Mouse (Mus musculus) spleen, adult 2 months (tissue): Measurements from ENCODE around the gene Myo9b. TPM values are rescaled to one million over a fixed set of nuclear protein-coding genes. Genes with fewer than 3 reads are reported as not detected.

Experiments used
- DNase-seq, 2 experiments: peaks; one replicate each; pipeline versions ENCODE4 v3.0.0 to v3.0.0-alpha.2; 2012 to 2021; ENCODE audit warnings: low spot score in 2 of 2, low read depth in 1 of 2
- H3K27ac ChIP-seq: fragments of 200-500 bp; 2 replicates; pipeline ENCODE4 v1.5.1; 2012; ENCODE audit warnings: low read length, inconsistent platforms; ENCODE audit not compliant: insufficient read depth
- H3K27me3 ChIP-seq: fragments of 200-500 bp; 2 replicates; pipeline ENCODE4 v1.6.1; 2012; ENCODE audit warnings: mild to moderate bottlenecking, moderate library complexity, low read length, inconsistent platforms; ENCODE audit not compliant: control insufficient read depth, insufficient read depth
- H3K36me3 ChIP-seq: fragments of 200-500 bp; 2 replicates; pipeline ENCODE4 v1.6.1; 2012; ENCODE audit warnings: mild to moderate bottlenecking, low read length, inconsistent platforms; ENCODE audit not compliant: control insufficient read depth, insufficient read depth
- H3K4me1 ChIP-seq: fragments of 200-500 bp; 2 replicates; pipeline ENCODE4 v1.6.1; 2011; ENCODE audit warnings: inconsistent platforms; ENCODE audit not compliant: control insufficient read depth, insufficient read depth, insufficient read length
- H3K4me3 ChIP-seq: fragments of 200-500 bp; 2 replicates; pipeline ENCODE4 v1.5.1; 2011; ENCODE audit warnings: mild to moderate bottlenecking, inconsistent platforms; ENCODE audit not compliant: insufficient read depth, insufficient read length; ENCODE audit errors: extremely low read depth
- CTCF ChIP-seq: fragments of 200-500 bp; IDR thresholded peaks from 2 replicates; pipeline ENCODE4 v1.5.1; 2011; ENCODE audit warnings: mild to moderate bottlenecking, inconsistent platforms; ENCODE audit not compliant: insufficient read depth, insufficient read length, insufficient replicate concordance; ENCODE audit errors: extremely low read depth
- POLR2A ChIP-seq: fragments of 200-500 bp; IDR thresholded peaks from 2 replicates; pipeline ENCODE4 v1.6.1; 2011; ENCODE audit warnings: low read depth, low read length, inconsistent platforms
- WGBS: fragments of 180-500 bp; shearing (Covaris S2); methylation state at CpG from one replicate; pipeline ENCODE4 v1.1.7; 2018; 5-methylcytosine and 5-hydroxymethylcytosine counted together
- polyA plus RNA-seq: library from polyadenylated mRNA; depleted of rRNA; stranded (reverse); fragments of >200 nt; gene quantifications from 2 replicates; pipeline ENCODE4 v1.2.3, GENCODE M21; 2012

Myo9b gene
- polyA plus RNA-seq, 1 experiment: 47.6 TPM

DNA sequence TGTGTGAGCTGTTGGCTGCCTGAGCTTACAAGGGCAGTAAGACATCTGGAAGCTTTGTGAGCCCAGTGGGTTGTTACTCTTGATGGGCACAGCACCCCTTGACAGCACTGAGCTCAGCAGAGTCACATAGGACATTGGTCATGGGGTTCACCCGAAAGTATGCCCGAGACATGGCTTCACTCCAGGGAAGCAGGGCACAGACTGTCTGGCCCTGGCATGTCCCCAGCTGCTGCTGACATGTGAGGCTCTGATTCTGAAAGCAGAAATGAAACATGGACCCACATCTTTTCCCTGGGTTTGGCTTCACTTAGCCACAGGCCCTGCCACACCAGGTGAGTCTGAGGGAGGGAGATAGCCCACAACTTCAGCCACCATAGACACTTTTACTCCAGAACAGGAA lies 24.3 kb downstream of the Myo9b start:
- Histone ChIP-seq H3K4me1 (peaks cover 23% of the 10 kb centered on the region; the same call in 1 of the 2 replicates), H3K27me3 (no peaks in the 10 kb centered on the region), H3K4me3 (no peak overlapping the region), H3K36me3 (peaks cover 3% of the 10 kb centered on the region; the same call in 1 of the 2 replicates), H3K27ac (peak overlapping the region; percentile 81)
- WGBS: 90% methylated on average over 2 of the region's 2 CpGs
- TF ChIP-seq CTCF (no peak), POLR2A (no peak)
- DNase-seq: no peak

DNA sequence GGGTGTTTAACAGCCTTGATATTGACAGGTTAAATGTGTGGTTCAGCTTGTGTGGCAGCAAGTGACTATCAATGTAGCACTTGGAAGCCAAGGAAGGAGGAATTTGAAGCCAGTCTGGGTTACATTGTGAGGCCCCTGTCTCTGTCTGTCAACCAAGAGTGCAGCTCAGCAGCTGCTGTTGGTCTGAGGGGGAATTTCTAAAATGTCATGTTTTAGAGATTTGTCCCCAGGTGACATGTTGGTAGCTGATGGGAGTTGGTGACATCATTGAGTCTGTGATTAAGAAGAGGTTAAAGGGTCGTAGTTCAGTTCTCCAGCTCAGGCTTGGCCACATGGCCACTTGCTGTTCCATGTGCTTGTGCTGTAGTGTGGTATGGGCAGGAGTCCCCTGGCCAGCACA lies 24.9 kb downstream of the Myo9b start:
- no peak for DNase-seq
- TF ChIP-seq POLR2A: no peak
- no peak for TF ChIP-seq CTCF
- Histone ChIP-seq H3K4me1 (peaks cover 23% of the 10 kb centered on the region; the same call in 1 of the 2 replicates), H3K27me3 (no peaks in the 10 kb centered on the region), H3K36me3 (peaks cover 4% of the 10 kb centered on the region), H3K4me3 (no peak overlapping the region), H3K27ac (peak overlapping the region; percentile 81; the same call in 1 of the 2 replicates)
- WGBS: 95% methylated on average over 1 of the region's 1 CpGs

DNA sequence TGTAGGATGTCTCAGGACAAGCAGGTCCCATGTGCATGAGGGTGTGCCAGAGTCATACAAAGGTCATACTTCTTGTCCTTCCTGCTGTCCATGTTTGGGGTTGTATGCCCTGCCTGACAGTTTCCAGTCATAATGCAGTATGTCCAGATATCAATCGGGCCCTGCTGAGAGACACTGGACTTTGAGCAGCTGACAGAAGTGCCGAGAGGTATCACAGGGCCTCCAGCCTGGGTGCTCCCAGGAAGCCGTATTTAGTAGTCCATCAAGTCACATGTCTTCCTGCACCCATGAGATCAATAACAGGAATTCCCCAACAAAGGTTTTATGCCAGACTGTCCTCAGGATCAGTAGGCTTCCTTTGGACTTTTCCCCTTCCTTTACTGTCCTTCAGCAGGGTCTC lies 27.2 kb downstream of the Myo9b start:
- Histone ChIP-seq H3K4me1 (peaks cover 23% of the 10 kb centered on the region; the same call in 1 of the 2 replicates), H3K36me3 (peaks cover 5% of the 10 kb centered on the region), H3K27me3 (no peaks in the 10 kb centered on the region), H3K27ac (no peak overlapping the region), H3K4me3 (no peak overlapping the region)
- no peak for DNase-seq
- WGBS: 86% methylated on average over 3 of the region's 3 CpGs
- no peak for TF ChIP-seq POLR2A
- no peak for TF ChIP-seq CTCF

DNA sequence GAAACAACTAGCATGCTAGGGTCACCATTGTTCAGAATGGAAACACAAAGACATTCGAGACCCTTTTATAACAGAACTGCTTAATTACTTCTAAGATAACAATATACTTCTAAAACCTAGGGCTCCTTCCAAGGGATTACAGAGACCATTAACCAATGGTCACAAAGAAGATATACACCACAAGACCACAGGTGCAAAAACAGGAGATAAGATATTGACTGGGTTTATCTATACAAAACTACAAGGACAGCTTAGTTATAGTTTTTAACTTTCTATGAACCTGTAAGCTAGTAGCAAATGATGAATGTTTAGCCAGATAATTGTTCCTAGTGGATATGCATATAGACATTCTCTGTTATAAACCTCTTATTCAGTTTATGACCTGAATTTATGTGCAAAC lies 30.3 kb downstream of the Myo9b start:
- no peaks in the 10 kb centered on the region for H3K27me3 ChIP-seq
- no peak for TF ChIP-seq POLR2A
- no peak for TF ChIP-seq CTCF
- peaks cover 5% of the 10 kb centered on the region for H3K36me3 ChIP-seq
- no peak overlapping the region for H3K4me3 ChIP-seq
- no peak for DNase-seq
- H3K4me1 ChIP-seq: 0 out of 2 replicates have a peak, but pooled peaks cover 3% of the 10 kb centered on the region
- WGBS: 92% methylated on average over 1 of the region's 1 CpGs
- H3K27ac ChIP-seq: no peak overlapping the region

DNA sequence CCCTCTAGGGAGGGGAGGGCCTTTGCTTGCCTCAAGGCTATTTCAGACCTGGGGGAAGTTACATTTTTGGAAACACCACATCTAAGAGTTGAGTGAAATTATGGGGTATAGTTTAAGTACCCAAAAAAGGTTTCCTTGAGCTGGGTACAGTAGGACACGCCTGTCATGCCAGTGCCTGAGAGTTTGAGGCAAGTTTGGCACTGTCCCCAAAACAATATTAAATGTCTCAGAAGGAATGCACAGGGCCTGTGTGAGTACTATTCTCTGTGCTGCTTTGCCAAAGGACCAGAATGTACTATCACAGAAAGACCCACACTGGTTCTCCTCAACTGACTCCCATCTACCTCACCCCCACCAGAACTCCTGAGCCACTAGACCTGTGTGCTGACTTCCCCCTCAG lies 31.1 kb downstream of the Myo9b start:
- 34% methylated on average over 1 of the region's 1 CpGs for WGBS
- peaks cover 3% of the 10 kb centered on the region; the same call in 1 of the 2 replicates for H3K4me1 ChIP-seq
- DNase-seq: no peak
- no peaks in the 10 kb centered on the region for H3K27me3 ChIP-seq
- TF ChIP-seq POLR2A: no peak
- TF ChIP-seq CTCF: no peak
- peaks cover 5% of the 10 kb centered on the region for H3K36me3 ChIP-seq
- H3K4me3 ChIP-seq: no peak overlapping the region
- no peak overlapping the region for H3K27ac ChIP-seq

DNA sequence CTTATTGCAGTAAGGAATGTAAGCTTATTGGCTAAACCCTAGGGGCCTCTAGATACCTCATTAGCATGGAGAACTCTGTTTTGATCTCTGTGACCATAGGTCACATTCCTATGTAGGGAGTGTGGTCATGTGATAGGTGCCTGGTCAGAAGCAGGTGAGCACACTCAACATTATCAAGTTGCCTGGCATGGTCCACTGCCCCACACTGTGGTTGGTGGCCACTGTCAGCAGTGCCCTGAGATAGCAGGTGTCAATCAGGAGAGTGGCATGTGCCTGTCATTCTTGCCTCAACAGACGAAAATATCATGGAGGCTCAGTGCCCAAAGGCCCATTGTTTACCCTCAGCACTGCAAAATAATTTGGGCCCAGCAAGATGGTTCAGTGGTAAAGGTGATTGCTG lies 33.5 kb downstream of the Myo9b start:
- 83% methylated on average over 1 of the region's 1 CpGs for WGBS
- no peak overlapping the region for H3K4me3 ChIP-seq
- no peaks in the 10 kb centered on the region for H3K27me3 ChIP-seq
- H3K27ac ChIP-seq: no peak overlapping the region
- no peak for DNase-seq
- H3K36me3 ChIP-seq: peaks cover 4% of the 10 kb centered on the region
- TF ChIP-seq POLR2A (no peak), CTCF (no peak)
- peaks cover 6% of the 10 kb centered on the region; the same call in 1 of the 2 replicates for H3K4me1 ChIP-seq

DNA sequence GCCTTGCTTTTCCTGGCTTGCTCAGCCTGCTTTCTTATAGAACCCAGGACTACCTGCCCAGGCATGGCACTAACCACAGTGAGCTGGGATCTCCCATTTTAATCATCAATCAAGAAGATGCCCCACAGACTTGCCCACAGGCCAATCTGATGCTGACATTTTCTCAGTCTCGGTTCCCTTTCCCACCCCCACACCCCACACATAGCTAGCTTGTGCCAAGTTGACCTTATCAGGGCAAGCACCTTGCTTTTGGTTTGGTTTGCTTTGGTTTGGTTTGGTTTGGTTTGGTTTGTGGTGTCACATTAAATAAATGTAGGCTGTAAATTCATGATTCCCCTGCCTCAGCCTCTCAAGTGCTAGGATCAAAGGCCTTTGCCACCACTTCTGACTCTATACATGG lies 34.9 kb downstream of the Myo9b start:
- no peak overlapping the region for H3K27ac ChIP-seq
- peaks cover 3% of the 10 kb centered on the region; the same call in 1 of the 2 replicates for H3K36me3 ChIP-seq
- TF ChIP-seq POLR2A: no peak
- no peak for TF ChIP-seq CTCF
- no peak for DNase-seq
- no peaks in the 10 kb centered on the region for H3K27me3 ChIP-seq
- no peak overlapping the region for H3K4me3 ChIP-seq
- WGBS: 23% methylated on average over 1 of the region's 1 CpGs
- H3K4me1 ChIP-seq: peaks cover 6% of the 10 kb centered on the region; the same call in 1 of the 2 replicates

DNA sequence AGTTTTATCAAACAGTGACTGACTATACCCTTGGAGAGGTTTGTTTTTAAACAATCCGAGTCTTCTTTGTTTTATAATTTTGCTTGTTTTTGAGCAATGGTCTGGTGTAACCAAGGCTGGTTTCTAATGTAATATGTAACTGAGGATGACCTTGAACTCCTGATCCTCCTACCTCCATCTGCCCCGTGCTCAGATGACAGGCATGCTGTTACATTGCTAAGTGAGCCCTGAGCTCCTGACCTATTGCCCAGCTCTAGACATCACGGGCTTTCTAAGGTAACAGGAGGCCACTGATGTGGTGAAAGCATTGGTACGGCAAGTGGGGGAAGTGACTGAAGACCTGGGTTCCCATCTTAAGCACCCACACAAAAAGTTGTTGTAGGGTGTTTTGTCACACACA lies 35.4 kb downstream of the Myo9b start:
- Histone ChIP-seq H3K36me3 (0 out of 2 replicates have a peak, but pooled peaks cover 1% of the 10 kb centered on the region), H3K4me3 (no peak overlapping the region), H3K27ac (peak overlapping the region; percentile 51; the same call in 1 of the 2 replicates), H3K4me1 (peaks cover 6% of the 10 kb centered on the region; the same call in 1 of the 2 replicates), H3K27me3 (no peaks in the 10 kb centered on the region)
- no peak for DNase-seq
- 83% methylated on average over 4 of the region's 4 CpGs for WGBS
- TF ChIP-seq POLR2A: no peak
- TF ChIP-seq CTCF: no peak
